Mouse (Mus musculus): ENCODE results near the gene Olfr51. TPM values are rescaled to one million over a fixed set of nuclear protein-coding genes. Genes with fewer than 3 reads are reported as not detected.

The Olfr51 gene
- not detected for polyA plus RNA-seq (2017; shearing (Covaris generic))

DNA sequence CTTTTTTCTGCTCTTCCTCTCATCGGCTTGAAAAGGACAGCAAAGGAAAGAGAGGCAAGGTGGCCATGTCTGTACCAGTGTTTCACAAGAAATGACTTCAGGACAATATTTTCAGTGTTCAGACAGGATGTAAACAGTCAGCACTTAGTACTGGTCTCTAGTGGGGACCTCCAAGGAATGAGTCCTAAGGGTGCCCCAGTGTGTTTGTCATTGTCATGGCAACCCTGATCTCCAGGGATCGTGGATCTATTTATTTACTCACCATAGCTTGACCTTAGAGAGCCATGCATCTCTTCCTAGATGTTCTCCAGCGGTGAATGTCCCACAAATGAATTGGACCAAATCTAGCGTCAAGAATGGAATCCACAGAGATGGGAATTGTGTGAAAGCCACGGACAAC, at the start of gene Olfr51:
Gene Olfr51, plus strand, starts transcription at position 301 of the 400 bp plus-strand sequence.

GRCm38 (mm10) chr11:50953665-50954064, 49.7 kb upstream of the Olfr51 start, which contains the start of gene Prop1:
TSS of gene Prop1 (minus strand) at chr11:50953765.

GRCm38 (mm10) chr11:50966230-50966629, 37.2 kb upstream of the Olfr51 start, which contains the start of gene Olfr1378:
TSS of gene Olfr1378 (plus strand) at chr11:50966530.

DNA sequence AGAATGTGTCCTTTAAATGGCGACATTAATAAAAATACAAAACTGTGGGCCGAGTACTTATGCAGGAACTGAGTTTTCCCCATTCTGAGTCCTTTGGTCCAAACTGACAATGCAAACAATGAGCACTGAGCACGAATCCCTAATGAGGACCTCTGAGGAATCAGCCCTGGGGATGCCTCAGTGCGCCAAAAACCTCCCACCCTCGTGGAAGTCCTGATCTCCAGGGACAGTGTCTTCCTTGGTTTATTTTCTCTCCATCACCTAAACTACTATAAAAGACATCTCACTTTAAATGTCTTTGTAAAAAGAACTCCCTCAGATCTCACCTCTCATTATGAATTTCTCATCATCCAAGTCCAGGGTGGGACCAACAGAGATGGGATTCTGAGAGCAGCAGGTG, 21.7 kb upstream of the Olfr51 start, which contains the start of gene Olfr1377:
Gene Olfr1377, plus strand, starts transcription at position 301 of the 400 bp plus-strand sequence.

GRCm38 (mm10) chr11:51013936-51014335, 10.5 kb downstream of the Olfr51 start, which contains the start of gene Olfr54:
TSS of gene Olfr54 (plus strand) at chr11:51014236.

DNA sequence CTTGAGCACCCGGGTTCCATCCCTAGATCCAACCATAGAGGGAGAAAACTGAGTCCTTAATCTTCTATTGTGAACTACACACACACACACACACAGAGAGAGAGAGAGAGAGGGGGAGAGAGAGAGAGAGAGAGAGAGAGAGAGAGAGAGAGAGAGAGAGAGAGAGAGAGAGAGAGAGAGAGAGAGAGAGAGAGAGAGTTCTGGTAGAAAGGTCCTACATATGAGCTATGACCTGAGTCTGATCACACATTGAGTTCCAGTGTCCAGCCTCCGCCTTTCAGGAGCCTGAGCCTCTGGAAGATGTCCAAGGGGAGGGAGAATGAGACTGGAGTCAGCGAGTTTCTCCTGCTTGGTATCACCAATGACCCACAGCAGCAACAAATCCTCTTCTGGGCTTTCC, 44.4 kb downstream of the Olfr51 start, which contains the start of gene Olfr1375:
Gene Olfr1375, plus strand, starts transcription at position 301 of the 400 bp plus-strand sequence.

GRCm38 (mm10) chr11:51059151-51059571, 55.8 kb downstream of the Olfr51 start, which contains the start of gene Zfp354a:
TSS of gene Zfp354a (plus strand) at chr11:51059257.

Other genes starting within 250 kb of the Olfr51 start
- gene Zfp354c, start 175.9 kb upstream of the Olfr51 start, polyA plus RNA-seq (2017; shearing (Covaris generic)): 5.2 TPM
- not detected for gene Zfp879, start 162.0 kb upstream of the Olfr51 start, polyA plus RNA-seq (2017; shearing (Covaris generic))
- 0.14 TPM for gene Grm6, start 152.9 kb upstream of the Olfr51 start, polyA plus RNA-seq (2017; shearing (Covaris generic))
- gene Zfp454, start 115.9 kb upstream of the Olfr51 start, polyA plus RNA-seq (2017; shearing (Covaris generic)): not detected
- gene Zfp2, start 87.4 kb upstream of the Olfr51 start, polyA plus RNA-seq (2017; shearing (Covaris generic)): 2.6 TPM
- not detected for gene Zfp354b, start 72.0 kb upstream of the Olfr51 start, polyA plus RNA-seq (2017; shearing (Covaris generic))
- gene 4933414I15Rik, start 59.8 kb upstream of the Olfr51 start, polyA plus RNA-seq (2017; shearing (Covaris generic)): not detected
- gene Prop1, start 49.8 kb upstream of the Olfr51 start, polyA plus RNA-seq (2017; shearing (Covaris generic)): not detected
- gene Olfr1378, start 37.1 kb upstream of the Olfr51 start, polyA plus RNA-seq (2017; shearing (Covaris generic)): not detected
- not detected for gene Olfr1377, start 21.6 kb upstream of the Olfr51 start, polyA plus RNA-seq (2017; shearing (Covaris generic))
- gene Olfr54, start 10.6 kb downstream of the Olfr51 start, polyA plus RNA-seq (2017; shearing (Covaris generic)): not detected
- gene Olfr1375, start 44.5 kb downstream of the Olfr51 start, polyA plus RNA-seq (2017; shearing (Covaris generic)): not detected
- gene Zfp354a, start 55.7 kb downstream of the Olfr51 start, polyA plus RNA-seq (2017; shearing (Covaris generic)): not detected
- not detected for gene Gm12569, start 216.9 kb downstream of the Olfr51 start, polyA plus RNA-seq (2017; shearing (Covaris generic))

All from CD4-positive, CD25-positive, alpha-beta regulatory T cell, adult 9 weeks (primary cell).